Mouse (Mus musculus) NIH3T3 (cell line): ENCODE results near the gene Fut7.

ENCODE experiments used
- DNase-seq: peaks from one replicate; pipeline ENCODE4 v3.0.0-alpha.2; 2012; ENCODE audit warnings: low read depth

Fut7 gene

DNA sequence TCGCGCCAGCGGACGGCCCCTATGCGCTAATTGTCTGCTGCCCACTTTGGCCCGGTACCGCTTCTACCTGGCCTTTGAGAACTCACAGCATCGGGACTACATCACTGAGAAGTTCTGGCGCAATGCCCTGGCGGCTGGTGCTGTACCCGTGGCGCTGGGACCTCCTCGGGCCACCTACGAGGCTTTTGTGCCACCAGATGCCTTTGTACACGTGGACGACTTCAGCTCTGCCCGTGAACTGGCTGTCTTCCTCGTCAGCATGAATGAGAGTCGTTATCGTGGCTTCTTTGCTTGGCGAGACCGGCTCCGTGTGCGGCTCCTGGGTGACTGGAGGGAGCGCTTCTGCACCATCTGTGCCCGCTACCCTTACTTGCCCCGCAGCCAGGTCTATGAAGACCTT lies 2.4 kb downstream of the Fut7 start:
- no peak for DNase-seq

DNA sequence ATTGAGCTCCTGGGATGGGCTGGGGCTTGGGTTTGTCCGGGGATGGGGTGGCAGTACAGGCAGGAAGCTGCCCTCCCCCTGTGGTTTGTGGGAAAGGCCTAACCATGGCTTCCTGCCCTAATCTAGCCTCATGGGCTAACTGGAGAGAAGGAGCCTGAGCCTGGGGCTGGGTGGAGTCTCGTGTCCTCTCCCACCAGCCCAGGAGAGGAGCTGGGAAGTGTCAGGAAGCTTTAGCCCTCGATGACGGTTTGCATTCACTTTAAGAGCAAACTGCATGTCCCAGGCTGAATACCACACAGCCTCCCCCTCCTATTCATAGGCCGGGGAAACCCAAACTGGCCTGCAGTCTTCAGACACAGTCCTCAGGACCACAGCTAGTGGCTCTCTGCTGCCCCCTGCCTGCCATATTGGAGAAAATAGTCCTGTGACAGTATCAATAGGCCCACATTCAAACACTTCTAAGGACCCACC lies 3.7 kb downstream of the Fut7 start:
- DNase-seq = peak; percentile 88

DNA sequence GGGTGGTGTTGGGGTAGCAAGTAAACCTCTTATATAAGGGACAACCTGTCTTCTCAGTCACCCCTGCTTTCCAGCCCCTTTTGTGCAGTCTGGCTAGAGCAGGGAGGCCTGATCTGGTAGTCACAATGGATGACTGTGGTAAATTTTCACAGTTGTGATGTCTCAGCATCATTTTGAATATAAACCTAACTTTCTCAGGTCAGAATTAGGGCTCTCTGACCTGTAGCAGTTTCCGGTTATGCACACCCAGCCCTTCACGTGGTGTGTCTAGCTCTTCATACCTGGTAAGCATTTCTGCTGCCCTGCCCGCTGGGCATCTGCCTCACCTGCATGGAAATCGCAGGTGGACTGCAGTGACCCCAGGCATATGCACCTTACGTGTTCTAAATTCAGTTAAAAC lies 4.2 kb downstream of the Fut7 start:
- no peak for DNase-seq

DNA sequence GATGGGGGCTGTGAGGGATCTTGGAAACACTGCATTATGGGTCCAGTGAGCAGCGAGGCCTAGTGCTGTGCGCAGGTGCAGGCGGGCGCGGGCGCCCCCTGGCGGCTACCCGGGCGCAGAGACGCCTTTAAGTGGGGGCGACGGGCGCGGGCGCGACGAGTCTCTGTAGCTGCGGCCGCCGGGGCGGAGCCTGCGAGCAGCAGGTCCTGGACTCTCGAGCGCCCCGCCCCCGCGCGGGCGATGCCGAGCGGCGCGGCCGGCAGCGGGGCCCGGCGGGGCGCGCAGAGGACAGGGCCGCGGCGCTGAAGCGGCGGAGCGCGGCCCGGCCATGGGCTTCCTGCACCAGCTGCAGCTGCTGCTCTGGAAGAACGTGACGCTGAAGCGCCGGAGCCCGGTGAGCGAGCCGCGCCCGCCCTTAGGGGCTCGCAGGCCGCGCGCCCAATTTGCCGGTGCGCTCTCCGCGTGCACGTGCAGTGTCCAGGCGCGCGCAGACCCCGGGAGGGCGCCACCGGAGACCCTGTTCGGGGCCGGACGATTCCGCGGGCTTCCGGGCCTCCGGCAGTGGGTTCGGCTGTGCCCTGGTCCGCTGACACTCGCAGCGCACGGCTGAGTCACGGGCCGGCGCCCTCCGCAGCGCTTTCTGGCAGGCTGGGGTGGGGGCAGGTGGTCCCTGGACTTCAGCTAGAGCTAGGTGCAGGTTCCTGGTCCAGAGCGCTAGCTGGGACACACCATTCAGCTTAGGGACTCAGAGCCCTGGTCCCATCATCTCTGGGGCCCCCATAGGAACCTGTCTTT lies 5.6 kb downstream of the Fut7 start, which contains the start of gene Abca2:
Gene Abca2, plus strand, starts transcription at position 262 of the 795 bp plus-strand sequence.
- peak; percentile 97 for DNase-seq

DNA sequence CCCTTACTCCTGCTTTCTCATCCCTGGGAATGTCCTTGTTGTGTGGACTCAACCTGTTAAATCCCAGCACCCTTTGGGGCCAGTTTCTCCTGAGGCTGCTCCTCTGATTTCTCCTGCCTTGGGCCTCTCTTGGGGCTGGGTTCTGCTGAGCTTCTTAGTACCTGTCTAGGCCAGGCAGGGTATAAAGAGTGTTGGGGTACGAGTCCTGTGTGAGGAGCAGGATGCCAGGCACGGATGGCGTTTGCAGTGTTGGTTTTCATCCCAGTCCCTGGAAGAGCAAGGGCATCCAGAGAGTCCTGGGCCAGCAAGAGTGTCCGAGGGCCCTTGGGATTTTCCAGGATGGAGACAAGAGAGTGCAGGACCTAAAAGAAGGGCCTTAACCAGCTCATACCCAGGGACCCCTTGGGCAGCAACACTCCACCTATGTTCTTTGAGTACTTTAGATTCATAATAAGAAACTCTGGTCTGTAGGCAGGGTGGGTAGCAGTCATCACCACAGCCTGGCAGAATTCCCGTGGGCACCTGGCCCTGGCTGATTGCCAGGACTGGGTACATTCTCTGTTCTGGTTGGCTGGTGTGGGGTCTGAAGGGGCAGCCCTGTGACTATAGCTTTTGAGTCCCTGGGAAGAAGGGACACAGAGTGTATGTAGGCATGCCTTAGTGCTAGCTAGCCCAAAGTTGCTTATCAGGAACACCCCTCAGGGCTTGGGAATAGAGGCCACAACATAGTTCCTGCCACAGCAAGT lies 6.5 kb downstream of the Fut7 start:
- no peak for DNase-seq

DNA sequence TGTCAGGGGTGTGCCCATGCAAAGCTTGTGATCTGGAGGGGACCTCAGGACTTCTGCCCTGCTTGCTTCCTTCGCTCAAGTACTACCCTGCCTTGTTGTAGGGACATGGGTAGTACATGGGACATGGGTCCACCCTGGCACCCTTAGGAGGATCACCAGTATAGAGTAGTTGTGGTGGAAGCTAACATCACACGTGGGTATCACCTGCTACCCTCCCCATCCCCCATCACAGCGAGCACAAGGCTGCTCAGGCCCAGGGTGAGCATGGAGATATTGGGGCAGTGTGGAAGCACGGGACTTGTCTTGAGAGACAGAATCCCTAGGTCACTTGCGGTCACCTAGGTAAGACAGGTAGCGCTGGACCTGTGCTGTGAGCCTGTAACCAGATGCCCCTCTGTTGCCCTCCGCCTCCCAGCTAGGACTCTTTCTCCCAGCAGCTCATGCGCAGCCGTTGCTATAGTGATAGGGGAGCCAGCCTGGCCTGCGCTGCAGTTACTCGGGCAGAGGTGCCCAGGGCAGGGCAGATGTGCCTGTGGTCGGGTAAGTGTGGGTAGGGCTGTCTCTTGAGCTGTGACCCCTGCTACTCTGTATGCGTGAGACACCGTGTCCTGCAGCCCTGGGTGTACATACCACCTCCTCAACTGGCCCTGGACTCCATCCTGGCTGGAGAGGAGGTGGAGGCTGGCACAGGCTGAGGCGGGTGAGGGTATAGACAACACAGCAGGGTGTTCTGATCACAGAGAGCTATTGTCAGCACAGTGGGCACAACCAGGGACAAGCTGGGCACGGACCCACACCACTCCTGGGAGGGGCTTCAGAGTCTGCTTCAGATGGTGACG lies 7.5 kb downstream of the Fut7 start:
- no peak for DNase-seq

DNA sequence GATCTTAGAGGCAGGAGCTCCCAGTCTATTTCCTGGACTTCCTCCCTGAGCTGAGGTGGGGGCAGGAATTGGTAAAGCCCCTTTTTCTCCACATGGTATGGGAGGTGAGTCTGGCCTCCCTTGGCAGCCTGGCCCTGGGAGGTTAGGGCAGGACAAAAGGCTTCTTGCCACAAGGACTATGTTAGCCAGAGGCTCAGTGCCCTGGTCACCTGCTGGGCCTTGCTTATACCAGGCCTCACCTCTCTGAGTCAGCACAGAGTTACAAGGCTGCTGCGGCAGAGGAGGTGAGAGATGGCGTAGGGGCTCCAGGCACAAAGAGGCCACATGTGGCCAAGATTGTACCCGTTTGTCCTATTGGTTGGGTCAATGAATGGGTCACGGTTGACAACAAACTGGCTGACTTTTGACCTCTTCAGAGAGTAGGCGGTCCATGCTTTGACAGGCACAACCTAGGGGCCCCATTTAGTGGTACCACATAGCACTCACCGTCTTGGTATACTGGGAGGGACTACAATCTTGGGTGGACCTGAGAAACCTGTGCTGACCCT lies 8.3 kb downstream of the Fut7 start:
- no peak for DNase-seq

DNA sequence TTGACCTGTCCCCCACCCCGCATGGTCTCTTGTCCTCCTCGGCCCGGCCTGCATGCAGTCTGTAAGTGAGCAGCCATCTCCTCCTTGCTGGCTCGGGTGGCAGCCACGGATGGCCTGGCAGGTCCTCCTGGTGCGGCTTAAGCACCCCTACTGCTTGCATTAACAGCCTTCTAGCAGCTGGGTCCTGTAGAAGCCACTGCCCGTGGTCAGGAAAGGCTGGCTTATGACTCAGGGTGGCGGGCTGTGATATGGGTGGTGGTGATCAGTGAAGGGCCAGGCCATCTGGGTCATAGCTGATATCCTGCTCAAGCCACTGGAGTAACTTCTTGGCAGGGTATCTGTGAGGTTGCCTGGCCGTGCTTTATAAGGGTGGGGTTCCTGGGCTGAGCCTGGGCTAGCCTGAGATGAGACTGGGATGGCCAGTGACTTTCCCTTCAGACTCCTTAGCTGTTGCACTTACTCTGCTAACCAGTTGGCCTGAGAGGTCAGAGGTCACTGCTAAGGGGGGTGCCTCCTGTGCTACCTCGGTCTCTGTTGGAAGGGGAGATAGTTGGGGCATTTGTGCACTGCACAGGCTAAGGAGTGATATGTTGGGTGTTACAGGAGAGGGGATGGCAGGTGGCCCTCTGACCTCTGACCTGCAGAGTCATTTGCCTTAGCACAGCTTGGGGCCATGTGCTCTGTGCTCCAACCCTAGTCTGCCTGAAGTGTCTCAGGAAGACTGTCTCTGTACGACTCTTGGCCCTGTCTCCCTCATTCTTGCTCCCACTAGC lies 9.4 kb downstream of the Fut7 start:
- no peak for DNase-seq

DNA sequence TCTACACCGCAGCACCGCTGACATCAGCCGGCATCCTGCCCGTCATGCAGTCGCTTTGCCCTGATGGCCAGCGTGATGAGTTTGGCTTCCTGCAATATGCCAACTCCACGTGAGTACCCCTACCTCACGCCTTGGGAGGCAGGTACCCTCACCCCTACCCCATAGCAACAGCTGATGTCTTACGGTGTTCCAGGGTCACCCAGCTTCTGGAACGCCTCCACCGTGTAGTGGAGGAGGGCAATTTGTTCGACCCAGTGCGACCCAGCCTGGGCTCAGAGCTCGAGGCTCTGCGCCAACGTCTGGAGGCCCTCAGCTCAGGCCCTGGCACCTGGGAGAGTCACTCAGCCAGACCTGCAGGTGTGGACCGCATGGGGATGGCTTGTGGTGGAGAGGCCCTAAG lies 10.0 kb downstream of the Fut7 start:
- no peak for DNase-seq

DNA sequence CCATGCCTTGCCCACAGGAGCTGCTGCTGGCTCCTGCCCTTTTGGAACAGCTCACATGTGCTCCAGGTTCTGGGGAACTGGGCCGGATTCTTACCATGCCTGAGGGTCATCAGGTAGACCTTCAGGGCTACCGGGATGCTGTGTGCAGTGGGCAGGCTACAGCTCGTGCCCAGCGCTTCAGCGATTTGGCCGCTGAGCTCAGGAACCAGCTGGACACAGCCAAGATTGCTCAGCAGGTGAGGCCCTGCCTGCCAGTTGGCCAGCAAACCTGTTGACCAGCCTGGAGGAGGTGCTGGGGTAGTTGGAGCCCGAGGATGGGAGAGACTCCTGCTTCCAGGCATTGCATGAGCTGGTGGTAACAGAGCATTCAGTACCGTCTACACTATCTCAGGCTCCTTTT lies 11.2 kb downstream of the Fut7 start:
- no peak for DNase-seq

DNA sequence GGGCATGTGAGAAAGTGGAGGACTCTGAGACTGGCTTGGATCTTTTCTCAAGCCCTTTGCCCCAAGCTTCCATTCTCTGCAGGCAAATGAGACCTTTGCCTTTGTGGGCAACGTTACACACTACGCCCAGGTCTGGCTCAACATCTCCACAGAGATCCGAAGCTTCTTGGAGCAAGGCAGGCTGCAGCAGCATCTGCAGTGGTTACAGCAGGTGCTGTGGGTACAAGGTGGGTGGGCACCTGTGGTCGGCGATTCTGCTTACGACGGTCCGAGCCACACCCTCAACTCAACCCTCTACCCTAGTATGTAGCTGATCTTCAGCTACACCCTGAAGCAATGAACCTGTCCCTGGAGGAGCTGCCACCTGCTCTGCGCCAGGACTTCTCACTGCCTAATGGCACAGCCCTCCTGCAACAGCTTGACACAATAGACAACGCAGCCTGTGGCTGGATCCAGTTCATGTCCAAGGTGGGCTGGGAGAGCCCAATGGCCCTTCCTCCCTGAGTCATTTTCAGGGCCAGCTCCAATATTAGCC lies 13.3 kb downstream of the Fut7 start:
- no peak for DNase-seq

DNA sequence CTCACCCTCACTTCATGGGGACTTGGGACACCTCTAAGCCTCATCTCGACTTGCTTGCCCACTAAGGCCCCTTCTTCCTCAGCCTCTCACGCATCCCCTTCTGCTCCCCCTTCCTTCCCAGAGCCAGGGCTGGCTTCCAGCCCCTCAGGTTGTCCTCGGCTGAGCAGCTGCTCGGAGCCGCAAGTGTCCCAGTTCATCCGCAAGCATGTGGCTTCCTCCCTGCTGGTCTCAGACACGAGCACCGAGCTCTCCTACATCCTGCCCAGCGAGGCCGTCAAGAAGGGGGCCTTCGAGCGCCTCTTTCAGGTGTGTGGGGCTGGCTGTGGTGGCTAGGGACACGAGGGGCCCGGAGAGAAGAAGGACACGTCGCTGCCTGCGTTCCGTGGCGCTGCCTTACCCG lies 18.0 kb downstream of the Fut7 start:
- DNase-seq = no peak

DNA sequence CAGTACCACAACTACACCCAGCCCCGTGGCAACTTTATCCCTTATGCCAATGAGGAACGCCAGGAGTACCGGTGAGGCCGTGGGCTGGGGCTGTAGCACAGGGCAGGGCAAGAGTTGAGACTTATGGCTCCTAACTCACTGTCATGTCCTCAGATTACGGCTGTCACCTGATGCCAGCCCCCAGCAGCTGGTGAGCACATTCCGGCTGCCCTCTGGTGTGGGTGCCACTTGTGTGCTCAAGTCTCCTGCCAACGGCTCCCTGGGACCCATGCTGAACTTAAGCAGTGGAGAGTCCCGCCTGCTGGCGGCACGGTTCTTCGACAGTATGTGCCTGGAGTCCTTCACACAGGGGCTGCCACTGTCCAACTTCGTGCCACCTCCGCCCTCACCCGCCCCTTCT lies 19.6 kb downstream of the Fut7 start:
- DNase-seq = no peak

DNA sequence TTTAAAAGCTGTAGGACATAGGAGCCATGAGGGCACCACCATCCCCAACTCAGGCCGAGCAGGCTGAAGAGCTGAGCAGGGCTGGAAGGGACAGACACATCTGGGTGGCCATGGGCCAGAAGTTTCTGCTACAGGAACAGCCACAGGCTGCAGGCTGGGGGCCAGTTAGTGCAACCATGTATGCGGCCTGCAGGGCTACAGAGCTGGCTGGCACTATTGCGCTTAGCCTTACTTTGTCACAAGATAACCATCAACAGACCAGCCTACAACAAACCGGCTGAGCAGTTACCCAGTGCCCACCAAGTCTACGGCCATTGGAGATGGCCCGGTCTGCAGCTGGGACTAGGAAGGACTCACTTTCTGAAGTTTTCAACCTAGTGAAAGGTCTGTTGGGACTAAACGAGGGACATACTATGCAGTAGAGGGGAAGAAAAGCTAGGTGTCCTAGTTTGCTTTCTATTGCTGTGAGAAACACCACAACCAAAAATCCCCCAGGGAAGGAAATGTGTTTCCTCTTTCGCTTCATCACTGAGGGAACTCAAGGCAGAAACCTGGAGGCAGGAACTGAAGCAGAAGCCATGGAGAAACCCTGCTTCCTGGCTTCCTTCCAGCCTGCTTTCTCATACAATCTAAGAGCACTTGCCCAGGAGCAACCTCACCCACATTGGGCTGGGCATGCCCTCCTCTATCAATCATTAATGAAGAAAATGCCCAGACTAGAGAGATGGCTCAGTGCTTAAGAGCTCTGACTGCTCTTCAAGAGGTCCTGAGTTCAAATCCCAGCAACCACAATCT lies 28.0 kb downstream of the Fut7 start:
- DNase-seq = peak; percentile 39

DNA sequence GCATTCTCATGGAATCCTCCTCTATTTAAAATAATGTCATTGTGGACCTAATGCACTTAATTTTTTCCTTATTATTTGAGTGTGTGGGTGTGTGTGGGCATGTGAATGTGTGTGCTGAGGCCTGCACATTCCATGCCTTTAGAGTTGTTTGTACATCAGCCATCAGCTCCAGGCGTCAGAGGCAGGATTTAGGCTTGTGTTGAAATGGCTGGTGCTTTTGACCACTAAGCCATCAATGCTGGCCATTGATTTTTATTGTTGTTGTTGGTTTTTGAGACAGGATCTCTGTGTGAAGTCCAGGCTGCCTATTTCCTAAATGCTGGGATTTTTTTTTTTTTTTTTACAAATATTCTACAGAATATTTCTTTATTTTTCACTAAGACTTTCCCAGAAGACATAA lies 29.9 kb downstream of the Fut7 start:
- DNase-seq = no peak

DNA sequence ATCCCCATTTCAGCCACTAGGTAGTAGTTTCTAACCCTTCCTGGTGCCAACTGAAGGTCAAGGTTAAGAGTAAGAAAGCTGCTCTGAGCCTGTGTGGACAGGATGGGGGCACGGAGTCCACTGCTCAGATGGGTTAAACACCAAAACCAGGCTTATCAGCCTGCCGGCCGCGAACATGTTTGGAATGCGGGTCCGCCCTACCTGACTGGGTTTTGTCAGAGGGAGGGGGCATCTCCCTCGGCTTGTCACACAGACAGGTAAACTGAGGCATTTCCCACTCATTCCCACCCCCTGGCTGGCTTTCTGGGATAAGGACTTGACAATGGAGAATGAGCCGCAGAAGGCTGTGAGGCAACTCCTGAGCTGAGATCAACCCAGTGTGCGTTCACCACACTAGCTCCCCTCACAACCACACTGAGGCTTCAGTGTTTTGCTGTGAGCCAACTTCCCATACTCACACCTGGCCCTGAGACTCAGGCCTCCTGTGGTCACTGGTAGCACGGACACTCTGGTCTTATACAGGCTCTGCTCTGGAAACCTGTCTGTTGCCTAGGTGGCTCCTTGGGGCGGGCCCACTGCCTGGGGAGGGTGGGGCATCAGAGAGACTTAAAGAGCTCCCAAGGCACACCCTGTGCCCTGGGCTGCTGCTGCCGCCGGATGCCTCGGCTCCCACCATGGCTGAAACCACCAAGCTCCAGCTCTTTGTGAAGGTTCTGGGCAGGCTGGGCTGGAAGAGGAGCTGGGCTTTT lies 33.3 kb downstream of the Fut7 start, which contains the start of gene Clic3:
Gene Clic3, plus strand, starts transcription at position 634 of the 749 bp plus-strand sequence.
- DNase-seq = no peak

DNA sequence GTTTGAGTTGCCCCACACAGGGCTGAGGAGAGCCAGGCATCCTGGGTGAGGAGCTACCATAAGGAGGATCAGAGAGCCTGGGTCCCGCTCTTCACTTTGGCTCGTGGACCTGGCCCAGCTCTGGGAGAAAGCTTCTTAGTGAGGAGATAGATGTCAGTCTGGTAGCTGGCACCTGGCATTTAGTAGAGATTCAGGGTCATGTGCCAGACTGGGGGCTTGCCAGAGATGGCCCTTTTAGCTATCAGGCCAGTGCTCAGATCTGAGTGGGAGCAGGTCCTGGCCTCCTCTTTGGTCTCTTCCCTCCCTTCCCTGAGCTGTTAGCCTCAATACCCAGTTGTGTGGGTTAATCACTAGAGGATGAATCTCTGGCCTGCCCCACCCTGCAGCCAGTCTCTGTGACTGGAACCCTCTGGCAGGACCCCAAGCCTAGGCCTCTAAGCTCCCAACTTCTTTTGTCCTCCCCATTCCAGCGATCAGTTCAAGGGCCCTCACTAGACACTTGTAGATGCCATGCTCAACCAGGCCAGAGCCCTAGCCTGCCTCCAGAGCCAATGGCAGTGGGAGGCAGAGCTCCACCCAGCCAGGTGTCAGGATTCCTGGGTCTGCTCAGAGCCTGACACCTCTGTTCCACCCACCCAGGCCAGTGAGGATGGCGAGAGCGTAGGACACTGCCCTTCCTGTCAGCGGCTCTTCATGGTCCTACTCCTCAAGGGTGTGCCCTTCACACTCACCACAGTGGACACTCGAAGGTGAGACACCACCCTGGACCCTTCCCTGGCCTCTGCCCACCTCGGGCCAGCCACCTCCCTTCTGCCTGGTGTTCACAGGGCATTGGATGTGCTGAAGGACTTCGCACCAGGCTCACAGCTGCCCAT lies 34.2 kb downstream of the Fut7 start:
- no peak for DNase-seq

DNA sequence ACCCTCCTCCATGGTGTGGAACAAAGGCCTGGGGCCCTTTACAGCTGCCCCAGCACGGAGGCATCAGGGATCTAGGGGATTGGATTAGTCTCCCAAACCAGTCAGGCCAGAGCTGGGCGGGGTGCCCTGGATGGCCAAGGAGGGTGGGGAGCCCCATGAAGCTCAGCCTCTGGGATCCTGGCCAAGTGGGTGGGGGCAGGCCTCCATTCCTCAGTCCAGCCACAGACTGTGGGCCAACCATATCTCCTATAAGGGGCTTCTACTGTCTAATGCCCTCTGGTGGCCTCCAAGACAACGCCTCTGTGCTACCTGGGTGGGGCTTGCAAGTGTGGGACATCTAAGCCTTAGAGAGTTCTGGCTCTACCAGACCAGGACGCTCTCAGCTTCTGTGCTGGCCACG lies 35.8 kb downstream of the Fut7 start:
- DNase-seq = peak; percentile 80
